Mouse (Mus musculus) liver, embryonic 15.5 days (tissue): ENCODE results near the gene Gm27021. TPM values are rescaled to one million over a fixed set of nuclear protein-coding genes. Genes with fewer than 3 reads are reported as not detected.

Source experiments
- ATAC-seq: fragments of 200-750 bp; cut with Nextera tagmentation; 2 replicates; pipeline ENCODE4 v1.8.0; 2017; ENCODE audit warnings: moderate number of reproducible peaks, mild to moderate bottlenecking, moderate library complexity; ENCODE audit not compliant: insufficient read depth
- H3K27ac ChIP-seq: fragments of 300-500 bp; sonication (generic); replicated peaks from 2 replicates; pipeline ENCODE4 v1.5.1; 2015; ENCODE audit warnings: mild to moderate bottlenecking, inconsistent platforms
- H3K27me3 ChIP-seq: fragments of 300-500 bp; sonication (generic); 2 replicates; pipeline ENCODE4 v1.6.1; 2015; ENCODE audit warnings: mild to moderate bottlenecking, inconsistent platforms
- H3K36me3 ChIP-seq: fragments of 300-500 bp; sonication (generic); replicated peaks from 2 replicates; pipeline ENCODE4 v1.6.1; 2015; ENCODE audit warnings: moderate library complexity, mild to moderate bottlenecking, inconsistent platforms
- H3K4me1 ChIP-seq: fragments of 300-500 bp; sonication (generic); replicated peaks from 2 replicates; pipeline ENCODE4 v1.6.1; 2015; ENCODE audit warnings: inconsistent platforms
- H3K4me2 ChIP-seq: fragments of 300-500 bp; sonication (generic); 2 replicates; pipeline ENCODE4 v1.6.1; 2015; ENCODE audit warnings: moderate library complexity, mild to moderate bottlenecking, inconsistent platforms
- H3K4me3 ChIP-seq: fragments of 300-500 bp; sonication (generic); replicated peaks from 2 replicates; pipeline ENCODE4 v1.5.1; 2015; ENCODE audit warnings: mild to moderate bottlenecking, inconsistent platforms
- H3K9ac ChIP-seq: fragments of 300-500 bp; sonication (generic); 2 replicates; pipeline ENCODE4 v1.6.1; 2015; ENCODE audit warnings: moderate library complexity, mild to moderate bottlenecking, inconsistent platforms
- H3K9me3 ChIP-seq: fragments of 300-500 bp; sonication (generic); replicated peaks from 2 replicates; pipeline ENCODE4 v1.6.1; 2016; ENCODE audit warnings: inconsistent platforms
- WGBS: fragments of 180-500 bp; shearing (Covaris S2); methylation state at CpG from one replicate; pipeline ENCODE4 v1.1.7; 2015; ENCODE audit warnings: mixed read lengths; ENCODE audit not compliant: insufficient replicate concordance; 5-methylcytosine and 5-hydroxymethylcytosine counted together
- polyA plus RNA-seq: library from polyadenylated mRNA; unstranded; fragments of >200 nt; fragmentation: Nextera tagmentation; extraction: Ambion mirVana; gene quantifications from 2 replicates; pipeline ENCODE4 v1.2.1, GENCODE M21; 2015

The Gm27021 gene
- polyA plus RNA-seq, 1 experiment from 2014 or later = 0.35 TPM

DNA sequence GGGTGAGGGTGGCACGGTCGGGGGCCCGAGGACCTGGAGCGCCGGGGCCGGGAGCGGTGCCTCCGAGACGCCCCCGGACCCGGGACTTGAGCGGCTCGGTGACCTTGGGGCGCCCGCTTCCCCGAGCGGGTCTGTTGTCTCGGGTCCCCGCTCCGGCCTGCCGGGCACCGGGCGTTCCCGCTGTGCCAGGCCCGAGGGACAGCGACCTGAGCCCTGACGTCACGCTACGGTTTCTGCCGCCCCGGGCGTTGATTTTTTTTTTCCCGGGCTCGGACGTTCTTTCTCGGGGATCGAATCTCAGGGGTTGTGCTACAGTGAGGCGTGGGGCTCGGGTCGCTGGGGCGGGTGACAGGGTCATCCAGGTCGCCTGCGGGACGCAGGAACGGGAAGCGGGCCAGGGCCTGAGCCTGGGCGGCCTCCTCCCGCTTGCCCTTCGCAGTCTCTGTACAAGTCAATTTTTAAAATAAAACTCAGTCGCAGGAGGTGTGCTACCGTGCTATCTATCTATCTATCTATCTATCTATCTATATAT lies 561 bp upstream of the Gm27021 start, which contains the start of gene Emc8:
Gene Emc8 (minus strand): TSS at position 200 of the 532 bp plus-strand sequence.
- under 1% methylated on average over 51 of the region's 51 CpGs for WGBS

DNA sequence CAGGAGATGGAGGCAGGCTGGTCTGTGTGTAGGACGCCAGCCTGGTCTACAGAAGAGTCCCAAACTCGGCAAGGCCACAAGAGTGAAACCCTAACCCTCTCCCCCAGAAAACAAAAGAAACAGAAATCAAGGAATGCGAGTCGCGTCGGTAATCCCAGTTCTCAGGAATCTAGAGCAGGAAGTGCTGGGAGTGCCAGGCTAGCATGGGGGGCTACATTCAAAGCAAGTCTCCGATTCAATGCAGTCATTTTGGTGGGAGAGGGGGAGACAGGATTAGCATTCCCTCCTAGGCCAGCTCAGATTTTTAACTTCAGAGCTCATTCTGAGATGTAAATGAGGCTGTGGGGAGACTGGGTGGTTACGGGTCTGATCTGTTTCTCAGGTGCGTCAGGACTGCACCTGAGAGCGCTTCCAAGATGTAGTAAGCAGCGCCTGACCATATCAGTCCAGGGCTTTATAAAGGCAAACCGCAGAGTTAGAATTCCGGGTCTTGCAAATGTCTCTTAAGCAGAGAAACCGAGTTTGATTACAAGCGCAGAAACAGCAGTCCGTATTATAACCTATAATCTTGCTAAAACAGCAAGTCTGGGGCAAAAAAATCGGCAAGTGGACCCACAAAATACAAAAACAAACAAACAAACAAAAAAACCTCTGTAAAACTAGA lies 940 bp downstream of the Gm27021 start:
- ATAC-seq = no peak
- peaks cover 23% of the 10 kb centered on the region for H3K36me3 ChIP-seq
- no peaks in the 10 kb centered on the region for H3K9me3 ChIP-seq
- H3K9ac ChIP-seq = peak overlapping the region; percentile 93
- H3K4me1 ChIP-seq = peaks cover 59% of the 10 kb centered on the region
- peak overlapping the region; percentile 97 for H3K4me3 ChIP-seq
- no peaks in the 10 kb centered on the region for H3K27me3 ChIP-seq
- 9% methylated on average over 17 of the region's 17 CpGs for WGBS
- H3K27ac ChIP-seq = peak overlapping the region; percentile 93
- peak overlapping the region; percentile 94 for H3K4me2 ChIP-seq

More for the DNA sequence above, 561 bp upstream of the Gm27021 start, which contains the start of gene Emc8:
- Histone ChIP-seq H3K9me3 (no peaks in the 10 kb centered on the region), H3K4me1 (peaks cover 59% of the 10 kb centered on the region), H3K4me3 (peak within 1 kb of the TSS; percentile 97), H3K4me2 (peak within 1 kb of the TSS; percentile 94), H3K36me3 (peaks cover 38% of the 10 kb centered on the region), H3K9ac (peak within 1 kb of the TSS; percentile 93), H3K27ac (peak within 1 kb of the TSS; percentile 93), H3K27me3 (no peaks in the 10 kb centered on the region)
- peak; percentile 65 for ATAC-seq

DNA sequence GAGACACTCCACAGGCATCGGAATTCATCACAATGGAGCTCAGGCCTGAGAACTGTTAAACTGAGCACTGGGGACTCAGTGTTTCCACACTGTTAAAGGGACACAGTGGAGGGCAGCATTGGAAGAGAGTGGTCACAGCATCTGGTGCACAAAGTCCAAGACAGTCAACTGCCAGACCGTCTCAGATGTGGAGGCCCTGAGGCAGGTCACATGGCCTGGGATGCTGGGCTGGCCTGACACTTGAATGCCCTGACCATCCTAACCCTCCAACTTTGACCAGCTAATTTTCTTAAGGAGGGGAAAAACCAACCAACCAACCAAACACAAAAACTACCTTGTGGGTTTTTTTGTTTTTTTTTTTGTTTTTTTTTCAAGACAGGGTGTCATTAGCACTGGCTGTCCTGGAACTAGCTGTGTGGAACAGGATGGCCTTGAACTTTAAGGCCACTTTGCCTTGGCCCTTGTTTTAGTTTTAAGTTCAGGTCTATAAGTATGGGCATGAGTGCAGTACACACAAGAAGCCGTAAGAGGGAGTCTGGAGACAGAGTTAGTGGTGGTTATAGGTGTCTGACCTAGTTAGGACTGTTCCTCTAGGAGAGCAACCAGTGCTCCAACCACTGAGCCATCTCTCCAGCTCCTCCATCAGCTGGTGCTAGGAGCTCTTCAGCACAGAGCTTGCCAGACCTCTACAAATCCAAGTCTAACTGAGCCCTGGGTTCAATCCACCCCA lies 2.0 kb downstream of the Gm27021 start:
- WGBS = 66% methylated on average over 3 of the region's 3 CpGs
- no peak overlapping the region for H3K27ac ChIP-seq
- H3K4me1 ChIP-seq = peaks cover 56% of the 10 kb centered on the region

DNA sequence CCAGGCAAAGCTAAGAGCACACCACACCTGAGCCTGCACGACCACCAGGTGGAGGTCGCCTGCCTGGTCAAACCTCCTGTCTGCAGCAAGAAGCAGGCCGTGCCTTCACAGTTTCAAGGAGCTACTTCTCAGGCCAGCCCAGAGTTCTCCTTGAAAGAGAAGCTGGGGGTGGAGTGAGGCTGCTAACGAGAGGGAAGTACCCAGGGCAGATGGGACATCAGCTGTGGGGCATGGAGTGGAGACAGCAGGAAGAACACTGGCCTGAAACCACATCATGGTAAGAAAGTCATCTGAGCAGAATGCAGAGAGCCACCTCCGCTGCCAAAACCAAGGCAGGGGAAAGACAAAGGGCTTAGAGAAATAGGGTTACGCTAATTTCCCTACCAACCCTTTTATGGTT lies 3.3 kb downstream of the Gm27021 start:
- Histone ChIP-seq H3K27me3 (no peaks in the 10 kb centered on the region), H3K27ac (no peak overlapping the region), H3K9ac (no peak overlapping the region), H3K4me3 (no peak overlapping the region), H3K9me3 (no peaks in the 10 kb centered on the region), H3K4me1 (peaks cover 46% of the 10 kb centered on the region), H3K36me3 (peaks cover 17% of the 10 kb centered on the region), H3K4me2 (no peak overlapping the region)
- WGBS = 57% methylated on average over 6 of the region's 6 CpGs
- ATAC-seq = no peak

More for the DNA sequence above, 2.0 kb downstream of the Gm27021 start:
- Histone ChIP-seq H3K36me3 (peaks cover 18% of the 10 kb centered on the region), H3K9ac (peak overlapping the region; percentile 93), H3K9me3 (no peaks in the 10 kb centered on the region), H3K27me3 (no peaks in the 10 kb centered on the region), H3K4me3 (peak overlapping the region; percentile 97), H3K4me2 (peak overlapping the region; percentile 94)
- no peak for ATAC-seq

DNA sequence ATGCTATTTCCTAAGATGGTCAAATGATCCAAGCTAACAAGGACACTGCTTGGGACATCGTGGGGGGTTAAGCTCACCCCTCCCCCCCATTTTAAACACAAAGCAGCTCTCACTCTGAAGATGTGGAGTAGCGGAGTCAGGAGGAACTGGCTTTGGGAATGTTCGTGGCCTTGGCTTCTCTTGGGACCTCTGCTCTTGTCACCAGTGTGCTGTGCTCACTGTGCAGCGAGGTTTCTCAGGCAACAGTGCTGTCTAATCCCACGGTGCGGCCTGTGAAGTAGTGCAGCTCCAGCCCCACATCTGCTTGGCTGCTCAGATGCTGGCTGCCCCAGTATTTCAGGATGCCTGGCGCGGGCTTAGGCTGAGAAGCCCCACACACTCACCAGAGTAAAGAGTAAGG lies 10.5 kb downstream of the Gm27021 start:
- no peak overlapping the region for H3K4me3 ChIP-seq
- no peak overlapping the region for H3K27ac ChIP-seq
- no peaks in the 10 kb centered on the region for H3K4me1 ChIP-seq
- no peaks in the 10 kb centered on the region for H3K27me3 ChIP-seq
- peaks cover 82% of the 10 kb centered on the region for H3K36me3 ChIP-seq
- no peak overlapping the region for H3K9ac ChIP-seq
- 84% methylated on average over 8 of the region's 8 CpGs for WGBS
- H3K4me2 ChIP-seq = no peak overlapping the region
- no peak for ATAC-seq
- H3K9me3 ChIP-seq = no peaks in the 10 kb centered on the region

DNA sequence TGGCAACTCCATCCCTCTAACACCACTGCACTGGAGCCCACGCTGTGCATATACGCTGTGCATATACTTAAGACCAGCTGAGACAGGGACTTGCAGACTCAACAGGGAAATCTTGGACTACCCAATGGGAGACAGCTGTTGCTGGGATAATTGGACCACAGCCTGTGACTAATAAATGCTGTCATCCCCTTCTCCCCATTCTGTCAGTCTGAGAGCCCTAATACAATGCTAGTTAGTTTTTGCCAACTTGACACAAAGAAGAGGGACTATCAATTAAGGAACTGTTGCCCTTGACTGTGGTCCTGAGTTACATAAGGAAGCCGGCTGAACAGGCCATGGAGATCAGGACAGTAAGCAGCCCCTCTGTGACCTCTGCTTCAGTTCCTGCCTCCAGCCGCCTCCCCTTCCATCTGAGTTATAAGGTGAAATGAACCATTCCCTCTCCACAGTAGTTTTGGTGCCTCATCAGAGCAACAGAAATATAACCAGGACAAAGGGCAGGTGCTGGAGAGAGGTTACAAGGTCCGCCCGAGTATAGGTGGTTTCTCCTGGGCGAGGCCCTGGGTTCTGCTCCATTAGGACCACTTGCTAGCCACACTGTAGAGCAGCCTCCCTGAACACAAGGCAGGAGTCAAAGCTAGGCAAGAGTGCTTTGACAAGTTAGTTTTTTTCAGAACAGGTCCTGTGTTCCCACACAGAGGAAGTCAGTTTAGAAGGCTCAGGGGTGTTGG lies 11.4 kb downstream of the Gm27021 start:
- 77% methylated on average over 7 of the region's 7 CpGs for WGBS
- no peak for ATAC-seq

DNA sequence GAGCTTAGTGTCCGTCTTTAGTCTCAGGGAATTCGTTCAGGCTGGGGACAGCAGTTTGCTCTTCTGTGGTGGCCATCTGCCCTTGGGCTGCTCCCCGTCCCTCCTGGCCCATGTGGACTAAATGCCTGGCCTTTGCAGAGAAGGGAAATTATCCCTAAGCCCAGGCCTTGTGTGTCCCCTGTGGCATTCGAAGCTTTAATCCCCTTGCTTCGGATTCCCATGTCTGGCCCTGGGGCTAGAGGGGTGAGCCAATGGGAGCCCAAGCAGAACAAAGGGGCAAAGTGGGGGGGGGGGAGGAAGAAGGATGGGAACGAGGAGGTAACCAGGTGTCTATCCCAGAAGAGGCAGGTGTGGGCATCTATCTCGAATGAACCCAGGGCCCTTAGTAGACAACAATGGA lies 20.3 kb downstream of the Gm27021 start, which contains the start of gene 1190005I06Rik:
Gene 1190005I06Rik (minus strand): TSS at position 101 of the 400 bp plus-strand sequence.
- 56% methylated on average over 7 of the region's 7 CpGs for WGBS
- H3K27me3 ChIP-seq = no peaks in the 10 kb centered on the region
- H3K36me3 ChIP-seq = no peaks in the 10 kb centered on the region
- no peaks in the 10 kb centered on the region for H3K4me1 ChIP-seq
- no peak within 1 kb of the TSS for H3K4me2 ChIP-seq
- H3K27ac ChIP-seq = no peak within 1 kb of the TSS
- H3K4me3 ChIP-seq = no peak within 1 kb of the TSS
- no peaks in the 10 kb centered on the region for H3K9me3 ChIP-seq
- ATAC-seq = no peak
- H3K9ac ChIP-seq = no peak within 1 kb of the TSS

More for the DNA sequence above, 11.4 kb downstream of the Gm27021 start:
- H3K4me3 ChIP-seq = no peak overlapping the region
- no peaks in the 10 kb centered on the region for H3K27me3 ChIP-seq
- H3K36me3 ChIP-seq = peaks cover 82% of the 10 kb centered on the region
- no peak overlapping the region for H3K27ac ChIP-seq
- no peaks in the 10 kb centered on the region for H3K4me1 ChIP-seq
- no peaks in the 10 kb centered on the region for H3K9me3 ChIP-seq
- no peak overlapping the region for H3K9ac ChIP-seq
- no peak overlapping the region for H3K4me2 ChIP-seq

DNA sequence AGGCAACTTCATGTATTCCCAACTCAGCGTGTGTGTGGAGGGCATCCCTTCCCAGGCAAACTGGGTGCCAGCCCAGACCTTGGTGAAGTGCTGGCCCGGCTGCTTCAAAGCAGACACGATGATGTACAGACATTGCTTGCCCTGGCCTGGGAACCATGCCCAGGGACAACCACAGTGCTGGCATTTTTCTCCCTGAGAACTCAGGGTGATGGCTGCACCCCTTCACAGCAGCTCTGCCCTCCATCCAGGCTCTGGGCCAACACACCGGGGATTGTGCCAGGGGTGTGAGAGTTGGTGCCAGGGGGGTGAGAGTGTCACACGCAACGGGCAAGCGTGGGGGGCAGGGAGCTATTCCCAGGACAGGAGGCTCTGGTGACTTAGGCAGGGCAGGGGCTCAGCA lies 23.2 kb downstream of the Gm27021 start:
- Histone ChIP-seq H3K27me3 (no peaks in the 10 kb centered on the region), H3K4me1 (no peaks in the 10 kb centered on the region), H3K4me3 (no peak overlapping the region), H3K4me2 (no peak overlapping the region), H3K27ac (no peak overlapping the region), H3K36me3 (no peaks in the 10 kb centered on the region), H3K9me3 (no peaks in the 10 kb centered on the region), H3K9ac (no peak overlapping the region)
- ATAC-seq = no peak
- 62% methylated on average over 7 of the region's 7 CpGs for WGBS

DNA sequence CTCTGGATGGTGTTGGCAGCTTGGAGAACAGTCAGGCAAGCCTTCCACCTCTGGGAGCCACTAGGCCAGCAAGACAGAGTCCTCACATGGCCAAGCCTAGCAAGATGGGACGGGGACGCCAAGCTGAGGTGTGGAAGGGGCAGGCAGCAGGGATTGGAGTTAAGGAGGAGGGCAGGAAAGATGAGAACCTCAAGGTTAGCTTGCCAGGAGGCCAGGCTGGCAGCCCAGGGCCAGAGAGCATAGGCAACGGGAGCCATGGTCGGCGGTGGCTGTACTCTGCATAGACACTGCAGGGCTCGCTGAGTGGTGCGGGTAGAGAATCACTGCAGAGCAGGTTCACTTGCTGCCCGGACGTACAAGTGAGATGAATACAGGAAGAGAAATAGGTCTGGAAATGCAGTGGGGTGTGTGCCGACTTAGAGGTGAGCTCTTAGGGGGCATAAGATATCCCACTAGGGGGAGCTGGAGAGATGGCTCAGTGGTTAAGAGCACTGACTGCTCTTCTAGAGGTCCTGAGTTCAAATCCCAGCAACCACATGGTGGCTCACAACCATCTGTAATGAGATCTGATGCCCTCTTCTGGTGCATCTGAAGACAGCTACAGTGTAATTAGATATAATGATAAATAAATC lies 25.7 kb downstream of the Gm27021 start:
- H3K27ac ChIP-seq = no peak overlapping the region
- H3K4me3 ChIP-seq = no peak overlapping the region
- WGBS = 65% methylated on average over 10 of the region's 10 CpGs
- no peaks in the 10 kb centered on the region for H3K4me1 ChIP-seq
- H3K36me3 ChIP-seq = no peaks in the 10 kb centered on the region
- no peak overlapping the region for H3K4me2 ChIP-seq
- no peak overlapping the region for H3K9ac ChIP-seq
- H3K27me3 ChIP-seq = 0 out of 2 replicates have a peak, but pooled peaks cover 4% of the 10 kb centered on the region
- ATAC-seq = no peak
- no peaks in the 10 kb centered on the region for H3K9me3 ChIP-seq

DNA sequence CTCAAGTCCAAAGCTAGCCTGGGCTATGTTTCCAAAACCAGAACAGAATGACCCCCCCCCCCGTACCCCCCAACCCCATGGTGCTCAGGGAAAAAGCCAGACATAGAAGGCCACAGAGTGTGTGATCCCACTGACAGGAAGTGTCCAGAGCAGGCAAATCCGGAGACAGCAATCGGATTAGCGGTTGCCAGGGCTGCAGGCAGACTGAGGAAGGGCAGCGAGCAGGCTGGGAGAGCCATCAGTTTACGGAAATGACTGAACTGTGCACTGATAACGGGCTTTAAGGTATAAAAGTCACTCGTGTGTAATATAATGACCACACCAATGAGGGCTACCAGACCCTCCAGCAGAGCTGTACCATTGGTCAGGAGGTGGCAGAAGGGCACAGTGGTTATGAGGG lies 26.6 kb downstream of the Gm27021 start:
- ATAC-seq = no peak
- 19% methylated on average over 8 of the region's 8 CpGs for WGBS

More for the DNA sequence above, 26.6 kb downstream of the Gm27021 start:
- Histone ChIP-seq H3K4me1 (no peaks in the 10 kb centered on the region), H3K27ac (no peak overlapping the region), H3K27me3 (peaks cover 14% of the 10 kb centered on the region; the same call in 1 of the 2 replicates), H3K9me3 (no peaks in the 10 kb centered on the region), H3K4me2 (no peak overlapping the region), H3K9ac (no peak overlapping the region), H3K36me3 (no peaks in the 10 kb centered on the region), H3K4me3 (no peak overlapping the region)
